Mouse (Mus musculus): ENCODE measurements at regions not wholly inside any gene's neighbourhood (a gene's known extent, or its start where the extent isn't known, plus 50 kb on each side); places are given as distances from the start of the nearest gene placed in this dataset.

DNA sequence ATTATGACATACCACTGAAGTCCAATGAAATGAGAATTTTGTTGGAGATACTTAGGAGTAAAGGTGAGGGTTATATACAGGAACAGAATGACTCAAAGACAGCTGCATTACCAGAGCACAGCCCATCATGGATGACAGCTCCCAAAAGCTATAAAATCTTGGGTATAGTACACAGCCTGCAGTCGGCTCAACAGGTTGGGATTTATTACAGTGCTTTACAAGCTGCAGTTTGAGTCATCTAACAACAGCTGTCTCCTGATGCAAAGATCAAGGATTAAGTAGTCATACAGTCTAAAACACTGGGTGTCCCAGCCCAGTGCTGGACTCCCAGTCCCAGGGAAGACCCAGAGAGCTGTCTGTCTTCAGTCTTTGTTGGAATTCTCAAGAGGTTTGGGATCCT lies 110.9 kb downstream of the Vgll3 start:
- TF ChIP-seq CTCF (IDR thresholded peaks at IDR 0.05; ENCODE audit: extremely low read depth, insufficient read depth, low read length) (no peak), POLR2A (IDR thresholded peaks at IDR 0.05; ENCODE audit: extremely low read depth, insufficient read depth, low read length) (no peak)
